Mouse (Mus musculus) left cerebral cortex, postnatal 4 days (tissue): ENCODE measurements around the gene Kcnk4. TPM values are rescaled to one million over a fixed set of nuclear protein-coding genes. Genes with fewer than 3 reads are reported as not detected.

Experiments used
- DNase-seq: peaks from one replicate; pipeline ENCODE4 v3.0.0-alpha.2; 2022
- intact Hi-C: fragments of 180-260 bp; cut with DNase I; formaldehyde crosslinking; loops from one replicate; pipeline ENCODE4 v1.15.1; 2025
- total RNA-seq, 2 experiments: library from RNA; stranded (reverse); gene quantifications; 2 replicates each; pipeline ENCODE4 v1.2.3; 2021

The Kcnk4 gene
- total RNA-seq, 2 experiments from 2014 or later, result 13.8 to 15.5 TPM

DNA sequence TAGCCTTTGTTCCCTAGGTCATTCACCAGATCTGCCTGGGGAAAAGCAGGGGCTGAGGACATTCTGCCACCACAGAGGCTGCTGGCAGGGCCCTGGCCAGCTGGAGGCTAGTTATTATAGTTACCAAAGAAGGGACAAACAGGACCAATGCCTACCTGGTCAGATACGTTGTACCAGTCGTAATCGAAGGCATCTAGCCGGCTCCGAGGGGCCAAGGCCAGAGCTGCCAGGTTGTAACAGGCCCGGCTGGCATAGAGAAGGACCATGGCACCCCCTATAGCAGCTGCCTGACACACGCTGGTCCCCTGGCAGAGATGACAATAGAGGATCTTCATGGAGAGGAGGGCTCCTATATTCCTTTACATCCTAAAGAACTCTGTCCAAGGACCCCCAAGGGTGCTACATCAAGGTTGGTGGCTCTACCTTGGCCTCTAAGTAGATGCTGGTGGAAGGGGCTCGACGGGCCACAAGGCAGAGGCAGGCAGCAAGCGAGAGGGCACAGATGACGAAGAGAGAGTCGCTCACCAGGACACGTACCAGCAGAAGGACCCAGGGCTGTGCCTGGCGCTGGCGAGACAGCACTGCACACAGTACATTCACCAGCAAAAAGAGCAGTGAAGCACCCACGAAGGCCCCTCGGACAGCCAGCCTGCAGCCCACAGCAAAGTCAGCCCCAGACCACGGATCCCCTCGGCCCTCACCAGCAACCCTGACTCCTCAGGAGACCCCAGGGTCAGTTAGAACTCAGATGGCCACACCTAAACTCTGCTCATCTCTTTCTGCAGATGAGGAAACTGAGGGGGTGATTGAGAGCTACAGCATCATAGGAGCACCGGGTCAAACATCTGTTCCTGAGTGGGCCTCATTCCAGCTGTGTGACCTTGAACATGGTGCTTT is 5.0 kb upstream of the Kcnk4 start:
- intact Hi-C loops, result no loop called here
- no peak for DNase-seq

DNA sequence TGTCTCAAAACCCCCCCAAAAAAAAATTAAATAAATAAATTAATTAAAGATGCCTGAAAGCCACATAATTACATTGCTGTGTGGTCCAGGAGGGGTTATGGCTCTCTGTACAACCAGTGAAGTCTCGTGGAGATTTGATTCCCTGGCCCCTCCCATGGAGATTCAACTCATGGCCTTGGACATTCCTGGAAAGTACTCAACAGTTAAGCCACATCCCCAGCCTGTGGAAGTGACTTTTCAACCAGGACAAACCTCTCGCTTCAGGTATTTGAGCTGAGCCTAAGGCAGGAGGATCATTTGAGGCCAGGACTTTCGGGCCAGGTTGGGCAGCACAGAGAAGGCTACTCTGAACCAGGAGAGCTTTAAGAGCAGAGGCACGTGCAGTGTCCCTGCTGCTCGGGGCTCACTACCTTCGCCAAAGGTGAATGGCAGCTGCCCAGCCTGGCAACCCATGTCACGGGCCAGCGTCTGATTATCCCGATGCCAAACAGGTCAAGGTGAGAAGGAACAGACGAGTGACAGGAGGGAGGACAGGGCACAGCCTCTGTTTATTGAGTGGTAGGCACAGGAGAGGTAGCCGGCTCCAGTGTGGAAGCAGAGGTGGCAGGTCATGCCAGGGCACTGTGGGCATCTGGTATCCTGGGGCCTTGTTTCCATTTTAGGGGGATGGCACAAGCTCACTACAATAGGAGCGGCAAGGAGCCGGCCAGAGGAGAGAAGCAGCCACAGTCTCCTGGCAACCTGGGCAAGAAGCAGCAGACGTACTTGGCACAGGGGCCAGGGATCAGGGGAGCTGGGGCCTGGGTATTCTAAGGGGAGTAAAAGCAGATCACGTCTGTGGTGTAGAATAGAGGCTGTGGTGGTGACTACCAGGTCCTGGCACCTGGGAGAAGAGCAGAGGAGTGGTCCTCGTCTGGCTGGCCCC is 3.5 kb upstream of the Kcnk4 start:
- peak; percentile 38 for DNase-seq
- intact Hi-C loops, result no loop called here

DNA sequence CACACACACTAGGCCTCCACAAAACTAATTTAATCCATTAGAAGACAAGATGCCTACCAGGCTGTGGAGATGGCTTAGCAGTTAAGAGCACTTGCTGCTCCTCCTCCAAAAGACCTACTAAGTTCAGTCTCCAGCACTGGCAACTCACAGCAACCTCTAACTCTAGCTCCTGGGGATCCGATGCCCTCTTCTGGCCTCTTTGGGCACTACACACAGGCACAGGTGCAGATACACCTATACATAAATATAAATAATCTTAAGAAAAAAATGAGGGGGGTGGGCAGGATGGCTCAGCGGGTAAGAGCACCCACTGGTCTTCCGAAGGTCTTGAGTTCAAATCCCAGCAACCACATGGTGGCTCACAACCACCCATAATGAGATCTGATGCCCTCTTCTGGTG is 2.0 kb upstream of the Kcnk4 start:
- intact Hi-C loops, result no loop called here
- no peak for DNase-seq

DNA sequence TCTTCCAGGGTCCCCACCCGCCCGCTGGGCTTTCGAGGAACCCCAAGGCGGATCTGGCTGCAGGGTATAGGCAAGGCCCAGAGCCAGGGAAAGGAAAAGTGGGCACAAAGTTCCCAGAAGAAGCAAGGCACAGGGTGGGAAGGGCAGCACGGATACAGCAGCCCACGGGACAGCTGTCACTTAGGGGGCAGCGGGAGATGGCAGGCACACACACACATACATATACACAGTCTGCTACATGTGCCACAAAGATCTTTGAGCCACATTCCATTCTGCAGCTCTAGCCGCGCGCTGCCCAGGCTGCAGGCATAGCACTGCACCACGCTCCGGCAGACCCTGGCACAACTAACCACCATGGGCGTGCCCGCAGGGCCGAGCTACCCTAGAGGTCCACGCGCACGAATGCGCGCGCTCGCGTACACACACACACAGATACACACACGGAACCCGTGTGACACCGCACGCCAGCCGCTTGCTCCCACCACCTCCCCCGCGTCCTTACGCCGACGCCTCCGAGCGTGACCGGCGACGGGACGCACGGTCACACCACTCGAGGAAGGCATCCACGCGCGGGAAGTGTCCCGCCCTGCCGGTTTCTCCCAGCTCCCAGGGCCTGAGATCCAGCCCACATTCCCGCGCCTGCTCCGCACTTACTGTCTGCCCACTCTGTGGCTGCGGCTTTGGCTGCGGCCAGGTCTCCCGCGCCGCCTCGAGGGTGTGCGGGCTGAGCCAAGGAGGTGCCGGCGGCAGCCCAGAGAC is 700 bp downstream of the Kcnk4 start:
- intact Hi-C loops, result no loop called here
- peak; percentile 45 for DNase-seq

DNA sequence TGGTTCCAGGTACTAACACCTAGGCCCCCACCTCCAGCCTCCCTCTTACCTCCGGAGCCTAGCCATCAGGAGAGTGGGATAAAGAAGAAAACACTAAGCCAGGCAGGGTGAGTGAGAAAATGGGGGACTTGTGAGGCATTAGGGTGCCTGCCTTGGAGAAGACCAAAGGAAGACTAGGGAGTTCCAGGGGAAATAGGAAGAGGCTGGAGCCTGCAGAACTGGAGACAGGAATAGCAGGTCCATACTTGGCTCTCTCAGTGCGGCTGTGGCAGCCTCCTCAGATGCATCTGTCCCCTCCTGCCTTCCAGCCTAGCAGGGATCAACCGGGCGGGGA is 1.2 kb downstream of the Kcnk4 start:
- DNase-seq, result no peak
- intact Hi-C loops, result no loop called here

DNA sequence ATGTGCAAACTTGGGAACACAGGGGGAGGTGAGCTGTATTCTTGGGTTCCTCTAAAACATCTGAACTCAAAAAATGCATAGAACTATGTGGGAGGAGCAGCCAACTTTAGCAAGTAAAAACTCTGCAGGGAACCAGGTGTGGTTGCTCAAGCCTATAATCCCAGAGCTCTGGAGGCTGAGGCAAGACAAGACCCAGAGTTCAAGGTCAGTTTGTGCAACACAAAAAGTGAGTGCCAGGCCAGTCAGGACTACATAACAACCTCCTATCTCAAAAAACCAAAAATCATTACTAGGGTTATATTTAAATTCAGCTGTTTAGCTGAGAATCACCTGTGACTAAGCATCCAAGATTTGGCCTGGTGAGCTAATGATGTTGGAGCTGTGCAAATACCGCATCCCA is 2.3 kb downstream of the Kcnk4 start:
- DNase-seq, result no peak
- intact Hi-C loops, result no loop called here

DNA sequence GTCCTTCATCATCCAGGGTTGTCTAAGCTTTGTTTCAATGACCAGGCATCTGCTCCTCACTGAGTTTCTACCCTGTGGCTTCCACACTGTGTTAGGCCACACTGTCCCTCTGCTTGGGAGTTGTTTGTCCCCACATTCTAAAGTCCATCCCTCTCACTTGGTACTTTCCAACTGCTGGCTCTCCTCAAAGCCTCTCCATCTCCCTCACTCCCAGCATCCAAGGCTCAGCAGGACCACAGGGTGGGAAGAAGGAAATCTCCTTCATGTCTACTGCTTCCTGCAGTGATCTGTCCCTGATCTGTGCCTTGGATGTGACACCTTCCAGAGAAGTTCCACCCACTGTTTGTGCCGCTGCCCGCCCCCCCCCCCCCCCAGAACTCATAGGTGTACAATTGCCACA is 3.3 kb downstream of the Kcnk4 start:
- DNase-seq, result no peak
- intact Hi-C loops, result no loop called here

DNA sequence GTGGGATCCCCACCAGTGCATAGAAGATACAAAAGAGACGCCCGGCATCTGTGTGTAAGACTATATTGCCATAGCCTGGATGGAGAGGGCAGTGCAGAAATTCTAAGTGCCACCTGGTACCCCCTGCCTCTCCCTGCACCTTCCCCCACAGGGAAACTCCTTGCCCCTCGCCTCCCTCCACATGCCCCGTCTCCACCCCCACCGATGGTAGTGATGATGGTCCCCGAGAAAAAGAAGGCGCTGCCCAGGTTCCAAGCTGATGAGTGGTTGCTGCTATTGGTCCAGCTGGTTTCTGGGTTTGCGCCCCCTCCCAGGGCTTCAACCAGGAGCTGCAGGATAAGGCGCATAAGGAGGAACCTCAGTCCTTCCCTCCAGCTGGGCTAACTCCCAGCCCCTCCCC is 6.2 kb downstream of the Kcnk4 start:
- no peak for DNase-seq
- intact Hi-C loops, result no loop called here

DNA sequence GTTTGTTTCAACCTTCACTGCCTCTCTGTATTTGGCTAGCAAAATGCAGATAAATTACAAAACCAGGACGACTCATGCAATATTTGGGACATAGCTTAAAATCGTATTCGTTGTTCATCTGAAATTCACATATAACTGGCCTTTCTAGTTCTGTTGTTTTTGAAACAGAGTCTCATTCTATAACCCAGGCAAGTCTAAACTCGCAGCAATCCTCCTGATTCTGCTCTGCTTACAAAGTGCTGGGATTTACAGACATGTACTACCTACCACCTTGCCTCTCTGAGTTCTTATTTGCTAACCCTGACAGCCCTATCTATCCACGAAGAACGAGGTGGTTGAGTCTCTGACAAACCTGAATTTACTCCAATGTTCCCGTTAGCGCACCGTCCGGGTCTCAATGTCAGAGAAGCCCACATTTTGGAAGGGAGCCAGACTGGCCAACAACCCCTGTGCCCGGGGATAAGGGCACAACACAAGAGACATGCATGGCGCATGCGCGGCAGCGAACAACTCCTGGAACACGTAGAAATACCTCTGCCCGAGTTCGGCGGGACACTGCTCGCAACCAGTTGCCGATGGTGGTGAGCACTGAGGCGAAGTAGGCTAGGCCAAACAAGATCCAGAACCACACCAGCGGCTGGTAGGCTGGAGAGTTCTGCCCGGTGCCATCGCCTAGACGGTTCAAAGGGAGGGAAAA is 7.6 kb downstream of the Kcnk4 start:
- intact Hi-C loops, result no loop called here

DNA sequence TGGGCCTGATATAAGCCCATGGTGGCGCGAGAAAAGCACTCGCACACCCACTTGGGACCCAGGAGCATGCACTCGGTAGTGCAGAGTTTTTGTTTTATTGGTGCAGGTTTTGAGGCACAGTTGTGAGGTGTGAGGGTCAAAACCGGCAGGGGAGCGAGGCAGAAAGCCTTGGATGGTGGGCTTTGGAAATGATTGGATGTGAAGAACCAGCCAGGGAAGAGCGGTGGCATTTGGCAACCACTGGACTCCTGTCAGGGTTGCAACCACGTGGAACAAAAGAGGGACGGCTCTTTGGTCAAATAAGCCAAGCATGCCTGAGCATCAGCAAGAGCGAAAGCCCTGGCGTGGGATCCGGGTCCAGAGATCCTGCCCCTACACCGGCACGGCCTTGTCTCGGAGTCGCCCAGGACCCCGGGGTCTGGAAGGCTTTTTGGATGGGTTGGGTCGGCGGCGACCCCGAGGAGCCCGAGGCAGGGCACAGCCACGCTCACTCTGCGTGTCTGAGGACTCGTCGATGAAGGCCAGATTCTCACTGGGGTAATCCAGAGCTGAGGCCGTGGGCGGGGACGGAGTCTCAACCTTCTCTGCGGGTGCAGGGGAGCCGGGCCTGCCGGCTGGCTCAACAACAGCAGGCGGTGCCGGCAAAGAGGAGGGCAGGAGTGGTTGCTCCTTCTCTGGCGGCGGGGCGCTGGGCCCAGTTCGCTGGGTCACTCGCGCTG is 8.5 kb downstream of the Kcnk4 start:
- intact Hi-C loops, result no loop called here
- DNase-seq, result no peak

More for the DNA sequence above, 7.6 kb downstream of the Kcnk4 start:
- no peak for DNase-seq

DNA sequence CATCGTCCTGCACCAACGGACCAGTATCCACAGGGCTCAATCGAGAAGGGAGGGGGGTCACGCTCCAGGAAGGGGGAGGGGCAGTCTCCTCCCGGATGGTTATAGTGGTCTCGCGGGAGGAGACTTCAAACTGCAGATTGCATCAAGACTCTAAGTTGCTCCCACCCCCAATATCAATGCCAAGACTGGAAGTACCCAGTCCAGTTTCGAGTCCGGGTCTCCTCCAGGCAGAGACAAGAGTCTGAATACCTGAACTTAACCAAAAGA is 9.1 kb downstream of the Kcnk4 start, which contains the start of gene Catsperz:
Gene Catsperz (minus strand): TSS at position 74 of the 267 bp plus-strand sequence.
- intact Hi-C loops, result no loop called here
- DNase-seq, result no peak

DNA sequence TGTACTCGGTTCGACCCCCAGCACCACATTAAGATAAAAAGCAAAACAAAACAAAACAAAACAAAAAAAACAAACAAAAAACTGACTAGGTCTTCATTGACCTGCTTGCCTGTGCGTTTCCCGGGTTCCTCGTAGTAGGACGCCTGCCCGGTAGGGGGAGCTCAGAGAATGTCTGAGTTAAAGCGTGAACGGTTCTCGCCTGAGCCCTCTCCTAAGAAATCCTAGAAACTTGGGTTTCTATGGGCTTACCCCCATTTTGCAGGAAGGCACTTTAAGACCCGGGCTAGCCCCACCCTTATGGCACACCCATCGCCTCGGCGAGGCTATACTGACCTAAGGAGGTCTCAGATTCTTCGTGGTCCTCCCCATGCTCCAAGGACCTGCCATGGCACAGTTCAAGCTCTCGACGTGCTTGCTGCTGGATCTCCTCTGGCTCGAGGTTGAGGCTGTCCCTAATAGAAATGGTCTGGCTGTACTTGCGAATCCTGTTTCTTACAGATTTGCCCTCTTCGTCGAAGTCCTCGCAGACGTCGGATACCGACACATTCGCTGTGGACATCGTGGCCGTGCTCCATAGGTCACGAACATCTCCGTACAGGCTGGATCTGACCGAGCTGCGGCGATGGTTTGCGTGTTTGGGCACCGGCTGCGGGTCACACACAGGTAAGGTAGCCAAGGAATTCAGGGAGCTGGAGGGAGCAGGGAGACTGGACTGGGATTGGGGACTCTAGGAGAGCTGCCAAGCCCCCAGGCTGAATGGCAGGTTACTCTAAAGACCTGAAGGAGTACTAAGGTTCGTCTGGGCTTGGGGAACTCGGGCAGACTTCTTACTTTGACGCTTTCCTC is 9.6 kb downstream of the Kcnk4 start:
- peak; percentile 88 for DNase-seq
- intact Hi-C loops, result no loop called here

DNA sequence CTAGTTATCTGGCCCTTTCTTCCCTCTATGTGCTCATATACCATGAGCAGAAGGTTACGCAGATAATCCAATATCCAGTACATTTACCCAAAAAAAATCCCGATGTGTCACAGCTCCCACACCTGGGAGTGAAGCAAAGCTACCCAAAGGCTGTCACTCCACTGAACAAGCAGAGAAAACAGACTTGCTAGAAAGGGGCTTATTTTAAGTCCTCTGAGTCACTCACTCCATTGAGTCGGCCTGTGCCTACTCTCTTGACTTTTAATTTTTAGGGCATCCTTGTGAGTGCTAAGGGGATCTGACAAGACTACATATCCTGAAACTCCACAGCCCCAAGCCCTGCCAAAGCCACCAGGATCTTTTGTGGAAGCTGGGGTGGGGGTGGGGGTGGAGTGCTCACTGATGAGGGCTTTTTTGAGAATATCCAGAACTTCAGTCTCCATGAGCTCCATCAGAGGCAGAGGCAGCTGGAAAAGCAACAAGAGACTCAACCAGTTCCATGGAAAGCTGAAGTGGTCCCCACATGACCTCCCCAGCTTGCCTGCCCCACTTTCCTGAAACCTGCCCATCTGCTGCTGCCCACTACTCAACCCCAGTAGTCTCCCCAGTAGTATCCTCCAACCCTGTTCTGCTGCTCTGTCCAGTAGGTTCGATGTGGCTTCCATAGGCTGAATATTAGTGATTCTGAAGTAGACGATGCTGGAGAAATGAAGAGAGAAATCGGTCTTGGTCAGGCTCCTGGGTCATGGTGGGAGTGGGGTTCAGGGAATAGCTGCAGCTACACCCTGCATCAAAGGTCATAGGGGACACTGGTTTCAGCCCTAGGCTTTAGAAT is 11.2 kb downstream of the Kcnk4 start:
- intact Hi-C loops, result no loop called here

DNA sequence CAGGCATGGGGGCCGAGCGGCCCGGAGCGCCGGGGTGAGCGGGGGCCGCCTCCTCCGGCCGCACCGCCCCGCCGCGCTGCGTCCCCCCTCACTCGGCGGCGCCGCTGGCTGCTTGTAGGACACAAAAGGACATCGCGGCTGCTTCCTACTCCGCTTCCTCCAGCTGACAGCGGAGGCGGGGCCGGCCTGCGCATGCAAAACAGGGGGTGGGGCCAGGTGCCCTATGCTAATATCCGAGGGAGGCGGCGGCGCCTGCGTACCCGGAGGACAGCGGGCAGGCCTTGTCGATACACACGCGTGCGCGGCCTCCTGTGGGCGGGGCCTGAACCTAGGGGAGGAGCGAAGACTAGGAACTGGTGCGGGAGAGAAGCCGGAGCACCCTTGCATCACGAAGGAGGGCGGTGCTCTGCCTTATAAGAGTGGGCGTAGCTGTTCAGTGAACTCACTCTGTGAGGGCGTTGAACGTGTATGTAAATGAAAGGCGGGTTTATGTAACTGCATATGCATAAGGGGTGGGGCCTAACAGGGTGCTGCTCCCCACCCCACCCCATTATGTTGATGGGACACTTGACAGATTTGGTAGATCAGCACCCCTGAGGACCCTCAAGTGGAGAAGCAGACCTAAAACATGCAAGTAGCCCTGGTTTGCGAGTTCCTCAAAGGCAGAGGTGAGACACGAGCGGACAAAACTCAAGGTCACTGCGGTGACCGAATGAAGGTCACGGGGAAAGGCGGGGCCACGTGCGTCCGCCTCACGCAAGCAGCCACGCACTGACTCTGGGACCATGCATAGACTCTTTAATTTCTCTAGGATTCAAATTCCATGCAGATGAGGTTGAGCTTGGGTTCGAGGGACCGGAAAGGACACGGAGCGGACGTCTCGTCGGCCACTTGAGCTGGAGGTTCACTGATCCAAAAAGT is 12.4 kb downstream of the Kcnk4 start, which contains the start of gene Esrra:
Gene Esrra (minus strand): TSS at position 167 of the 921 bp plus-strand sequence.
- DNase-seq, result peak; percentile 100
- intact Hi-C loops, result no loop called here

More for the DNA sequence above, 11.2 kb downstream of the Kcnk4 start:
- no peak for DNase-seq

DNA sequence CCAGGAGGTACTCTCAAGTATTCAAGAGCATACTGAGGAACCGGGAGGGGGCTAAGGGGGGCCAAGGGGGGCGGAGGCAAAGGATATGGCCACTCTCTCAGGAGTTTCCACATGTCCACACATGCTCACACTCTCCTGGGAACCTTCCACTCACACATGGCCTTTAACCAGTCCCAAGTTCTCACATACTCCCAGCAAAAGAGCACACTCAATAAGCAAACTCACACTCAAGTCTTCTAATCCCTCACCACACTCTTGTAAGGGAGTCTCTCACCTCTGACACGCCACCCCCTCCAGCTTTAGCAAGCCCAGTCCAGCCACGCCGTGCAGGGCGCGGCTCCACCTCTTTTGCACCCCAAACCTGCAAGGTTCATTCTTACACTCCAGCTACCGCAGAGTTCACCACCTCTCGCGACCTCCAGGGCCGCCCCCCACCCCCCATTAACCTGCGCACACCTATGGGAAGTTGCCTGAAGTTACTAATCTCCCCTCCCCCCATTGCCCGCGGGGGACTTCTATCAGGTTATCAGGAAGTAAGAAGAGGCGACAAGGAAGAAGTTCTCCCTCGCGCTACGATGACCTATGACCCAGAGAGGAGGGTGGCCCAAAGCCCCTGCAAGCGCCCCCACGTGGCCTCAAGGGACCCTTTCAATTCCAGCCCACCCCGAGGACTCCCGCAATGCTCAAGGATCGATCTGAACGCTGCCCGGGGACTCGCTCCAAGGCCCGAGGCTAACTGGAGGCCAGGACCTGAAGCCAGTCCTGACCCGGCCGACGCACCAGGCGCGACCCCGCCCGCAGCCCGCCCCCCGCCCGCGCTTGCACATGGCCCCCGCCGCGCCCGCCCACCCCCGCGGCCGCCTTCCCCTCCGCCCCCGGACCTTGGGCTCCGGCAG is 13.3 kb downstream of the Kcnk4 start:
- intact Hi-C loops, result no loop called here
- peak; percentile 54 for DNase-seq
